Mouse (Mus musculus) CD4-positive helper T cell, adult 2 months (primary cell): ENCODE measurements at regions not wholly inside any gene's neighbourhood (a gene's known extent, or its start where the extent isn't known, plus 50 kb on each side); places are given as distances from the start of the nearest gene placed in this dataset.

Experiments
- DNase-seq: peaks from one replicate; pipeline ENCODE4 v3.0.0-alpha.2; 2012; ENCODE audit warnings: low read depth, missing footprints, low spot score

GRCm38 (mm10) chr6:117788580-117789540 lies 52.1 kb upstream of the Zfp637 start:
- no peak for DNase-seq

GRCm38 (mm10) chr6:117790581-117790980 lies 50.4 kb upstream of the Zfp637 start:
- no peak for DNase-seq
